Mouse (Mus musculus) cerebellum, adult 2 months (tissue): ENCODE results near the gene Olfr736.

ENCODE experiments used
- CTCF ChIP-seq: fragments of 200-500 bp; IDR thresholded peaks from 2 replicates; pipeline ENCODE4 v1.5.1; 2011; ENCODE audit warnings: low read depth, mild to moderate bottlenecking, control low read depth, low read length, moderate library complexity, borderline replicate concordance; ENCODE audit not compliant: insufficient read depth
- POLR2A ChIP-seq: fragments of 200-500 bp; IDR thresholded peaks from 2 replicates; pipeline ENCODE4 v1.6.1; 2011; ENCODE audit warnings: low read length, control low read depth, borderline replicate concordance; ENCODE audit not compliant: insufficient read depth

DNA sequence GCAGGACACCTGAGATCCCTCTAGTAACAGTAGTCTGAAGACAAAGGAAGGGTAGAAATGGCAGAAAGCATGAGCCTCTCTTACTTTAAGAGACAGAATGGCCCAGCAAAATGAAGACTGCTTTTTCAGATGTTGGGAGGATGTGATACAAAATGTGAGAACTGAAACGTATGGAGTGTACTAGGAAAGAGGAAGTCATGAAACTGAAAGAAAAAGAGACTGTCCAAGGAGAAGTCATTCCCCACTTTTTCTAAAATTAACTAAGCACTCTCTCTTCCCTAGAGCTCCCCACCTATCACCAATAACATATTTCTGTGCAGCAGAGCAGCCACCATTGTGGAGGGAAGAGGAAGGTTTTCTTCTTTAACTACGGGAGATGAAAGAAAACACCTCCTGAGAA is 23.4 kb upstream of the Olfr736 start, which contains the start of gene Tlr11:
- TF ChIP-seq CTCF (no peak), POLR2A (no peak)
